Mouse (Mus musculus): ENCODE data around the gene Cog5. TPM values are rescaled to one million over a fixed set of nuclear protein-coding genes. Genes with fewer than 3 reads are reported as not detected.

Gene Cog5
- polyA plus RNA-seq, 1 experiment from 2014 or later = 26.9 TPM

DNA sequence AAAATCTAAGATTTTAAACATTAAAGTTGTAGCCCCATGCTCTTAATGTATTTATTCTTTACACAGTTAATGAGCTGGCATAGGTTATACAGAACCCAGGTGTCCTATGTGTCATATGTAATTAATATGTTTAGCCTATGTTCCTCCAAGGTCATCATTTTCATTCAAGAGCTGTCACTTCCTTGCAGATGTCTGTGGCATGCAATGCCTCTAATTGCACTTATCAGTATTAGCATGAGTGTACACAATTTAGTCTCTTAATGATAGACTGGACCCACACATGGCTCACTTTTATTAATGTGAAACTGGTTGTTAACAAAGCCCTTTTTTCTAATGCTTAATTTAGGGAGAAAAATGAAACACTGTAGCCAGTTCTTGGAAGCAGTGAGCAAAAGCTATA, 184.6 kb downstream of the Cog5 start:
- peaks cover 11% of the 10 kb centered on the region for H3K36me3 ChIP-seq
- no peak for DNase-seq (ENCODE audit: low spot score)
- H3K27me3 ChIP-seq (ENCODE audit: insufficient read depth, poor library complexity, severe bottlenecking) = no peaks in the 10 kb centered on the region
- no peak overlapping the region for H3K4me3 ChIP-seq
- H3K9me3 ChIP-seq = 0 out of 2 replicates have a peak, but pooled peaks cover 3% of the 10 kb centered on the region
- H3K4me1 ChIP-seq (replicated peaks) = peaks cover 15% of the 10 kb centered on the region
- no peak overlapping the region for H3K27ac ChIP-seq

- Histone ChIP-seq H3K4me1 (replicated peaks) (no peaks in the 10 kb centered on the region), H3K27me3 (ENCODE audit: insufficient read depth, poor library complexity, severe bottlenecking) (no peaks in the 10 kb centered on the region), H3K4me3 (no peak overlapping the region), H3K36me3 (peaks cover 11% of the 10 kb centered on the region), H3K27ac (no peak overlapping the region), H3K9me3 (0 out of 2 replicates have a peak, but pooled peaks cover 3% of the 10 kb centered on the region)
- WGBS = 91% methylated on average over 3 of the region's 3 CpGs
- no peak for DNase-seq (ENCODE audit: low spot score)
These were observed 191.4 kb downstream of the Cog5 start for GRCm38 (mm10) chr12:31846077-31846476.

DNA sequence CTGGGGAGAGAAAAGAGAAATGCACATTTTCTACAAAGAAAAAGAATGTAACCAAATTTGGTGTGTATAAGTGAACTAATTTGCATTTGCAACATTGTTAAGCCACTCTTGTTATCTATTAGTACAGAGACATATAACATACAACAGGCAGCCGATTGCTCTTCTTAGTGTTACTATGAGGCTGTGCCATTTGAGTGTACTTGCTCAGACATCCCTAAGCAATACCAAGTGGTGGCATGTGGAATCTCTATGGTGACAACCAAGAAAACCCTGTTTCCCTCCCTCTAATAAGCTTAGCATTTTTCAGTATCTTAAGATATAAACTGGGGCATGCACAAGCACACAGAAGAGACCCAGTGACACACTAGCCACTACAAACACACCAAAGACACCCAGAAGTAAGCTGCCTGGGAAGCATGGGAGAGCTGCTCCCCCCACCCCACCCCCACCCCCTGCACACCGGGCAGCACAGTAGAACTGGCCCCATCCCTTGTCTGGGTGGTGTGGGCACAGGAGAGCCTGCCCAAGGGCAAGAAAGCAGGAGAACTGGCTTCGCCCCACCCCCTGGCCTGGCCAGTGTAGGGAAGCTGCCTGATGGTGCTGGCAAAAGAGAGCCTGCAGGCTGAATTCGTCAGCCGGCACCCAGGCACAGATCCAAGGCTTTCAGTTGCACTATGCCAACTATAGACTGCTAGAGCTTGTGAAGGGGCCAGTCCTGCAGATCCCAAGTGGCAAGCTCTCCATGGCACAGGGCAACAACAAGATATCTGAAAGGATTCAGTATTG, 194.2 kb downstream of the Cog5 start:
- Histone ChIP-seq H3K27me3 (ENCODE audit: insufficient read depth, poor library complexity, severe bottlenecking) (no peaks in the 10 kb centered on the region), H3K4me3 (no peak overlapping the region), H3K27ac (0 out of 2 replicates have a peak overlapping the region, but pooled peaks have one; percentile 5), H3K9me3 (no peaks in the 10 kb centered on the region), H3K36me3 (no peaks in the 10 kb centered on the region), H3K4me1 (replicated peaks) (no peaks in the 10 kb centered on the region)
- WGBS = 88% methylated on average over 5 of the region's 5 CpGs
- no peak for DNase-seq (ENCODE audit: low spot score)

- H3K36me3 ChIP-seq = no peaks in the 10 kb centered on the region
- H3K27me3 ChIP-seq (ENCODE audit: insufficient read depth, poor library complexity, severe bottlenecking) = no peaks in the 10 kb centered on the region
- DNase-seq (ENCODE audit: low spot score) = no peak
- H3K27ac ChIP-seq = no peak overlapping the region
- no peaks in the 10 kb centered on the region for H3K9me3 ChIP-seq
- H3K4me1 ChIP-seq (replicated peaks) = no peaks in the 10 kb centered on the region
- WGBS = 97% methylated on average over 2 of the region's 2 CpGs
- no peak overlapping the region for H3K4me3 ChIP-seq
These were observed 194.9 kb downstream of the Cog5 start for GRCm38 (mm10) chr12:31849601-31850000.

GRCm38 (mm10) chr12:31854039-31854438, 199.4 kb downstream of the Cog5 start:
- DNase-seq (ENCODE audit: low spot score) = no peak
- no peak overlapping the region for H3K4me3 ChIP-seq
- H3K27me3 ChIP-seq (ENCODE audit: insufficient read depth, poor library complexity, severe bottlenecking) = no peaks in the 10 kb centered on the region
- H3K36me3 ChIP-seq = no peaks in the 10 kb centered on the region
- H3K27ac ChIP-seq = no peak overlapping the region
- H3K4me1 ChIP-seq (replicated peaks) = no peaks in the 10 kb centered on the region
- H3K9me3 ChIP-seq = no peaks in the 10 kb centered on the region
- WGBS = 81% methylated on average over 3 of the region's 3 CpGs

DNA sequence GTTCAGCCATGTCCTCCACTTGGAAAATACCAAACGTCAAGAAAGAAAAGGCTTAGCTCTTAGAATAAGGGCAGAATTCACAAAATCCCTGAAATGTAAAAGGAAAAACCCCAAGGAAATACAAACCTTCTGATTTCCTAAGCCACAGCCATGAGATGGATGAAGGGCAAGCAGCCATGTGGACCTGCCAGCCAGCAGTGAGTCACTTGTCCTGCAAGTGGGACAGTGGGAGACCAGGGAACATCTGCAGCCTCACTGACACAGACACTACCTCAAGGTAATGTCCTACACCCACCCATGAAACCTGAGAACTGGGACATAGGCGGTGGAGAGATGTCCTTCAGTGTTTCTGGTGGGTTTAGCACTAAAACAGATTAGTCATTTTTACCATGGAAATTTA, 200.1 kb downstream of the Cog5 start:
- no peak for DNase-seq (ENCODE audit: low spot score)
- H3K9me3 ChIP-seq = no peaks in the 10 kb centered on the region
- no peak overlapping the region for H3K4me3 ChIP-seq
- H3K27me3 ChIP-seq (ENCODE audit: insufficient read depth, poor library complexity, severe bottlenecking) = no peaks in the 10 kb centered on the region
- H3K27ac ChIP-seq = no peak overlapping the region
- no peaks in the 10 kb centered on the region for H3K36me3 ChIP-seq
- H3K4me1 ChIP-seq (replicated peaks) = no peaks in the 10 kb centered on the region
- WGBS = 79% methylated on average over 2 of the region's 2 CpGs

- H3K27ac ChIP-seq = no peak overlapping the region
- 86% methylated on average over 7 of the region's 7 CpGs for WGBS
- no peaks in the 10 kb centered on the region for H3K9me3 ChIP-seq
- H3K36me3 ChIP-seq = no peaks in the 10 kb centered on the region
- no peaks in the 10 kb centered on the region for H3K4me1 ChIP-seq (replicated peaks)
- no peaks in the 10 kb centered on the region for H3K27me3 ChIP-seq (ENCODE audit: insufficient read depth, poor library complexity, severe bottlenecking)
- no peak overlapping the region for H3K4me3 ChIP-seq
- DNase-seq (ENCODE audit: low spot score) = no peak
These were observed 203.1 kb downstream of the Cog5 start for GRCm38 (mm10) chr12:31857784-31858183.

GRCm38 (mm10) chr12:31862668-31863538, 208.2 kb downstream of the Cog5 start:
- no peak overlapping the region for H3K27ac ChIP-seq
- no peaks in the 10 kb centered on the region for H3K4me1 ChIP-seq (replicated peaks)
- 91% methylated on average over 16 of the region's 16 CpGs for WGBS
- no peaks in the 10 kb centered on the region for H3K36me3 ChIP-seq
- no peak for DNase-seq (ENCODE audit: low spot score)
- no peaks in the 10 kb centered on the region for H3K9me3 ChIP-seq
- H3K27me3 ChIP-seq (ENCODE audit: insufficient read depth, poor library complexity, severe bottlenecking) = no peaks in the 10 kb centered on the region
- no peak overlapping the region for H3K4me3 ChIP-seq

- H3K4me1 ChIP-seq (replicated peaks) = no peaks in the 10 kb centered on the region
- H3K4me3 ChIP-seq = no peak overlapping the region
- H3K27me3 ChIP-seq (ENCODE audit: insufficient read depth, poor library complexity, severe bottlenecking) = no peaks in the 10 kb centered on the region
- H3K36me3 ChIP-seq = no peaks in the 10 kb centered on the region
- WGBS = 92% methylated on average over 4 of the region's 4 CpGs
- no peak for DNase-seq (ENCODE audit: low spot score)
- no peaks in the 10 kb centered on the region for H3K9me3 ChIP-seq
- no peak overlapping the region for H3K27ac ChIP-seq
These were observed 222.1 kb downstream of the Cog5 start for GRCm38 (mm10) chr12:31876775-31877174.

DNA sequence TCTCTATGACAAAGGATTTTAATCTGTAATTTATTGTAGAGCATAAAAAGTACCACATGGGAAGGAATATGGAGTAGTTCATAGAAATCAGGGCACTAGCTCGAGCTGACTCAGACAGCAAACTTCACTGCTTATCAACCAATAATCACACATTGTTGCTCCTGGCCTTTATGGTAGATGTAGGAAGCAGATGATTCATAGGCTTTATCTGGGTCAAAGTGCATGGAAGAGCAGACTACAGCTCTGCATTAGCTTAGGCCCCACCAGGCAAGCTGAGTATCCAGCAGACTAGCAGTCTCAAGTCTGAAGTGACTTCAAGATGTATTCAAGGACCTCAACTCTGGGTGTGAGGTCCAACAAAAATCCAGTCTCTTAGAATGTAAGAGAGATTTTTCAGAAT, 228.1 kb downstream of the Cog5 start:
- no peak for DNase-seq (ENCODE audit: low spot score)
- H3K36me3 ChIP-seq = peaks cover 15% of the 10 kb centered on the region
- 85% methylated on average over 1 of the region's 1 CpGs for WGBS

DNA sequence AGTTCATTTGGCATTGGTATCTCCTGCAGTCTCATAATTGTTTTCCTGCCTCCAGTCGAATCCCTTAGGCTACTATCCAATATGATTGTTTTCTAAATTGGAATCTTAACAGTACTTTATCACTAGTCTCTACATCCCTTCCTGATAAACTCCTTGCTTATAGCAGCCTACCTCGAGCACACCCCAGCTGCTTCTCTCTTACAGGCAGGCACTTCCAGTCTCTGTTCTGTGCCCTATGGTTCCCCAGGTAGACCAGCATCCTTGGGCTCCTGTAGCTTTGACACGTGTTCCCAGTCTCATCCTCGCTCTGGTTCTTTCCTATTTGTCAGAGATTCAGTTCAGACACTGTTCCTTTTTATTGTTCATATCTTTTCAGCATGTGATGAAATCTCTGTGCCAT, 229.7 kb downstream of the Cog5 start:
- Histone ChIP-seq H3K27me3 (ENCODE audit: insufficient read depth, poor library complexity, severe bottlenecking) (no peaks in the 10 kb centered on the region), H3K4me1 (replicated peaks) (no peaks in the 10 kb centered on the region), H3K9me3 (no peaks in the 10 kb centered on the region), H3K27ac (no peak overlapping the region), H3K4me3 (no peak overlapping the region), H3K36me3 (peaks cover 20% of the 10 kb centered on the region)
- 89% methylated on average over 4 of the region's 4 CpGs for WGBS
- no peak for DNase-seq (ENCODE audit: low spot score)

More for the DNA sequence above, 228.1 kb downstream of the Cog5 start:
- no peak overlapping the region for H3K4me3 ChIP-seq
- no peaks in the 10 kb centered on the region for H3K9me3 ChIP-seq
- H3K4me1 ChIP-seq (replicated peaks) = no peaks in the 10 kb centered on the region
- H3K27ac ChIP-seq = no peak overlapping the region
- H3K27me3 ChIP-seq (ENCODE audit: insufficient read depth, poor library complexity, severe bottlenecking) = no peaks in the 10 kb centered on the region

- DNase-seq (ENCODE audit: low spot score) = no peak
- Histone ChIP-seq H3K27me3 (ENCODE audit: insufficient read depth, poor library complexity, severe bottlenecking) (no peaks in the 10 kb centered on the region), H3K9me3 (no peaks in the 10 kb centered on the region), H3K27ac (no peak overlapping the region), H3K36me3 (peaks cover 20% of the 10 kb centered on the region), H3K4me3 (no peak overlapping the region), H3K4me1 (replicated peaks) (no peaks in the 10 kb centered on the region)
- 89% methylated on average over 4 of the region's 4 CpGs for WGBS
These were observed 230.4 kb downstream of the Cog5 start for GRCm38 (mm10) chr12:31885084-31885483.

All from hindbrain, embryonic 10.5 days (tissue).